Mouse (Mus musculus): ENCODE results near the gene Gm49320.

Gm49320 gene

GRCm38 (mm10) chr8:4238434-4239192 is at the start of gene Gm49320, which contains the start of gene Map2k7:
Gene Gm49320 (plus strand): TSS chr8:4238865.
Gene Map2k7 (plus strand): TSS chr8:4238740.
- DNase-seq (ENCODE audit: low spot score) = peak; percentile 100

DNA sequence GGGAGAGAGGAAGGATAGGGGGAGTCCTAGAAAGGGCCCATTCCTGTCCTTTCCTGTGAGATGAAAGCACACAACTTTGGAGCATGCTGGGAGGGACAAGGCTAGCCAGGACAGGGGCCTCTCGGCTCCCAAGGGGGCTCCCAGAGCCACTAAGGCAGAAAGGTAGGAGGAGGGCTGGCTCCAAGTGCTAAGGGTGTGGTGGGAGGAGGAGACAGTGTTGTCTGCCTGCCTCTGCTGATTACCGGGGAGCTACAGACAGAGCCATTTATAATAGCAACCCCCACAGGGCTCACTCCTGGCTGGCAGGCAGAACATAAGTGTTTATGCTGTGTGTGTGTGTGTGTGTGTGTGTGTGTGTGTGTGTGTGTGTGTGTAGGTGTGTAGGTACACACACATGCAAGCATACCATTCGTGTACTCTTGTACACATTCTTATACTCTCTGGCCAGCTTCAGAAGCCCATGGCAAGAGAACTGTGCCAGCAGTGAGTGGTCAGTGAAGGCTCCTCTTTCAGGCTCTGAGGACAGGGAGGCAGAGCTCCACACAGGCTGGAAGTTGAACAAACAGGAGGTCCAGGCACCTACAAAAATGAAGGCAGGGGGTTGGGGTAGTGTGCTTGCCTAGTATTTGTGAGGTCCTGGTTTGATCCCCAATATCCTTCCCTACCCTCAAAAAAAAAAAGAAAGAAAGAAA is 49.5 kb upstream of the Gm49320 start:
- no peak for DNase-seq (ENCODE audit: low spot score)

GRCm38 (mm10) chr8:4192305-4192704 is 46.4 kb upstream of the Gm49320 start:
- DNase-seq (ENCODE audit: low spot score) = no peak

- DNase-seq (ENCODE audit: low spot score) = peak; percentile 72
These were observed 45.7 kb upstream of the Gm49320 start for GRCm38 (mm10) chr8:4192807-4193587.

DNA sequence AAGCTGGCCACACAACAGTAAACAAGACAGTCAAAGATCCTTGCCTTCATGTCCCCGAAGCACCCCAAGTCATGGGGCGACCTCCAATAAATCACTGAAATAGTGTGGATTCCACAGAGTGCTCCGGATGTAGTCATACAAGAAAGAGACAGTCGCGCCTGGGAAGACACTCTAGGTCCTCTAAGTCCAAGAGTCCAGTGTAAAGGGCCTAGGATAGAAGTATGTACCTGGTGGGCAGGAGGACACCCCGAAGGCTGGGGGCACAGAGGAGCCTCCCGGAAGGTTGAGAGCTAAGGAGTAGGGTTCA is 45.1 kb upstream of the Gm49320 start:
- DNase-seq (ENCODE audit: low spot score) = no peak

DNA sequence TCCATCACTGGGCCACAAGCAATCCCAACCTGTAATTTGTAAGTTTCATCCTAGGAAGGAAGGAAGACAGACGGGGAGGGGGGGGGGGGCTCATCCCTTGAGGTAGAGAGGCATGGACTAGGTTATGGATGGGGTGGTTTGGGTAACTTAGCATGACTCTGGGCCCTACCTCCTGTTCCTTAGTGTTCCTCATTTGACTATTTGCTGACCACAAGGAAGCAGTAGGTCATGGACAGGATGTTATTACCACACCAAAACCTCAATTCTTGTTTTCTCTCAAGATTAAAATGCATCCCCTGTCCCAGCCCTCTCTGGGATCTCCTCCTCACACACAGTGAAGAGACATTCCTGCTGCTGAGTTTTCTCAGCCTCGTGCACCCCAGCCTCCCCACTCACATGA is 37.3 kb upstream of the Gm49320 start:
- no peak for DNase-seq (ENCODE audit: low spot score)

GRCm38 (mm10) chr8:4205246-4206123 is 33.2 kb upstream of the Gm49320 start:
- DNase-seq (ENCODE audit: low spot score) = no peak

DNA sequence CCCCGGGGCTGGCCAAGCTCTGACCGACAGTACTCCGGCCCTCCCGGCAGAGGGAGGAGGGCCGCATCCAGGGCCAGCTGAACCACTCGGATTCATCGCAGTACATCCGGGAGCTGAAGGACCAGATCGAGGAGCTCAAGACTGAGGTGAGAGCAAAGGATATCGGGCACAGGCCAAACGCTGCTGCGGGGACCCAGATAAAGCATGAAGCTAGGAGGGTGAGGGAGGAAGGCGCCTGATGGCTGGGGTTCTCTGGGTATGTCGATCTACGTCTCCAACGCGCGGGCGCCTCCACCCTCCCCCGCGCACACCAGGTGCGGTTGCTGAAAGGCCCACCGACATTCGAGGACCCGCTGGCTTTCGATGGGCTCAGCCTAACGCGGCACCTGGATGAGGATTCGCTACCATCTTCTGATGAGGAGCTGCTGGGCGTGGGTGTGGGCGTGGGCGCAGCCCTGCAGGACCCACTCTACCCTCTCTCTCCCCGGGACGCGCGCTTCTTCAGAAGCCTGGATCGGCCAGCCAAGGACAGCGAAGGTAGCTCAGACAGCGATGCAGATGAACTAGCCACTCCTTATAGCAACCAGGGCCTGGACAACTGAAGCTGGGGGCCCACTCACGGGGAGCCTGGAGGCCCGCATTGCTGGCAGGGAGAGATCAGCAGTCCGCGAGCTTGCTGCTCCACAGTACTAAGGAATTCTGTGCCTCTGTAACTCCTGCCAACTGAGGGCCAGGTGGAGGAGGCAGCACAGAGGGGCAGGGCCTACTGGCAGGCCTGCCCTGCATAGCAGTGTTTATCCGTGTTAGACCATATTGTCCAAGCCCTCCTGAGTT is 32.3 kb upstream of the Gm49320 start:
- DNase-seq (ENCODE audit: low spot score) = no peak

- no peak for DNase-seq (ENCODE audit: low spot score)
These were observed 31.7 kb upstream of the Gm49320 start for GRCm38 (mm10) chr8:4207016-4207350.

GRCm38 (mm10) chr8:4211097-4211496 is 27.6 kb upstream of the Gm49320 start:
- no peak for DNase-seq (ENCODE audit: low spot score)

GRCm38 (mm10) chr8:4212809-4213209 is 25.9 kb upstream of the Gm49320 start:
- no peak for DNase-seq (ENCODE audit: low spot score)

DNA sequence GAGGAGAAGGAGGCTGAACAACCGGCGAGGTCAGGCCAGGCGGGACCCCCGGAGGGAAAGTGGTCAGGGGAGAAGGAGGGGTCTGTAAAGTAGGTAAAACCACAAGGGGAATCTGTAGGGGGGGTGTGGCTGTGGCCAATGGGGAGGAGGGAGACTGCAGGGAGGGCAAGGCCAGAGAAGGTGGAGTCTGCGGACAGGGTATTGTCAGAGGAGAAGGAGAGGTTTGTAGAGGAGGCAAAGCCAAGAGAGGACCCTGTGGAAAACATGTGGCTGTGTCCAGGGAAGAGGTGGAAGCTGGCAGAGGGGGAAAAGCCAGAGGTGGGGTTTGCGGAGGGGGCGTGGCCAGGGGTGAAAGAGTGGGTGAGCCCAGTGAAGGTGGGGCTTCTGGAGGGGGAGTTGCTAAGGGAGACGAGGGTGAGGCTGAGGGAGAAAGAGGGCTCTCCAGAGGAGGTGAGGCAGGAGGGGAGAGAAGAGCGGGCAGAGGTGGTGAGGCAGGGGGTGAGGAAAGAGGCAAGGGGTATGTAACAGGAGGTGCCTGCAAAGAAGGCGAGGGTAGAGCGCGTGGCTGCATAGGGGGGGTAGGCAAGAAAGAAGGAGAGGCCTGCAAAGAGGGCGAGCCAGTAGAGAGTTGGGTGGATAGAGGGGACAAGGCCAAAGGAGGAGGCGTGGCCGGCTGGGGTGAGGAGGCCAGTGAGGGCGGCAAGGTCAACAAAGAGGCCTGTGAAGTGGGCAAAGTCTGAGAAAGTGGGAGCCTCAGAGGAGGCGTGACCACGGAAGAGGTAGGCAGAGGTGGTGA is 25.3 kb upstream of the Gm49320 start:
- no peak for DNase-seq (ENCODE audit: low spot score)

DNA sequence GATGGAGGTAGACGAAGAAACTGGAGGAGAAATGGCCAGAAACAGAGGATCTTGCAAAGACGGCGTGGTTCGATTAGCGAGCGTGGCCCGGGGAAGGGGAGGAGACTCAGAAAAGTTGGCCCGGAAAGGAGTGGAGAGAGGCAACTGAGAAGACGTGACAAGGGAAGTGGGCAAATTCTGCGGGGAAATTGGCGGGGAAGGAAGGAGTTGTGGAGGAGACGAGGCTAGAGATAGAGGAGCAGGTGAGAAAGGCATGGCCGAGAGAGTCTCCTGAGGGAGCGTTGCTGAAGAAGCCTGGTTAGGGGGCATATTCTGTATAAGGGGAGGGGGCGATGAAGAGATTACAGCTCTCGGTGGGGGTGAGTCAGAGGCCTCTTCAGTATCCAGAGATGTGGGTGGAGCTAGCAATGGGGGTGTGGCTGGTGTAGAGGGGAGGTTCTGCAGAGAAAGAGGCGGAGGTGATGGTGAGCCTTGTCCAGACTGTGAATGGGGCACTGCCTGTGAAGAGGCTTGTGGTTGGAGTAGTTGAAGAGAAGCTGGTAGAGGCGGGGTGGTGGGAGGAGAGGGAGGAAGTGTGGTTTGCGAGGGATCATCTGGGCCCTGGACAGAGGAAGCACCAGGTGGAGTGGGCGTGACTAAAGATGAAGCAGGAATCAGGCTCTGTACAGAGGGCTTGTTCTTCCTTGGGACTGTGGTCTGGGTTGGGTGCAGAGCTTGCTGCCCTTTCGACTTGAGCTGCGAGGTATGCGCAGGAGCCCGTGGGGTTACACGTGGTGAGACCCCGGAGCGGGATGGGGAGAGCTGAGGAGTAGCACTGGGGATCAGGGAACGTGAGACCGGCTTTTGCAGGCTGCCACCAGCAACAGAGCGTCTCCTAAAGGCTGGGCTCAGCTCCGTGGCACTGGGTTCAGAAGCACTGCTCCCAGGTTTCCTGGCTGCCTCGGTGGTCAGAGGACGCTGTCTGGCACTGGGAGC is 24.4 kb upstream of the Gm49320 start:
- no peak for DNase-seq (ENCODE audit: low spot score)

- no peak for DNase-seq (ENCODE audit: low spot score)
These were observed 22.4 kb upstream of the Gm49320 start for GRCm38 (mm10) chr8:4216296-4216695.

GRCm38 (mm10) chr8:4216791-4217621 is 21.7 kb upstream of the Gm49320 start, which contains the start of gene Prr36:
Gene Prr36 (minus strand): TSS chr8:4217459.
- DNase-seq (ENCODE audit: low spot score) = no peak

- DNase-seq (ENCODE audit: low spot score) = no peak
These were observed 19.0 kb upstream of the Gm49320 start for GRCm38 (mm10) chr8:4219617-4220016.

- no peak for DNase-seq (ENCODE audit: low spot score)
These were observed 16.6 kb upstream of the Gm49320 start for GRCm38 (mm10) chr8:4222059-4222458.

- no peak for DNase-seq (ENCODE audit: low spot score)
These were observed 12.3 kb upstream of the Gm49320 start for GRCm38 (mm10) chr8:4226323-4226722.
